Comparison of ENCODE assay signal across 16 mouse cellular contexts in the genomic region with DNA sequence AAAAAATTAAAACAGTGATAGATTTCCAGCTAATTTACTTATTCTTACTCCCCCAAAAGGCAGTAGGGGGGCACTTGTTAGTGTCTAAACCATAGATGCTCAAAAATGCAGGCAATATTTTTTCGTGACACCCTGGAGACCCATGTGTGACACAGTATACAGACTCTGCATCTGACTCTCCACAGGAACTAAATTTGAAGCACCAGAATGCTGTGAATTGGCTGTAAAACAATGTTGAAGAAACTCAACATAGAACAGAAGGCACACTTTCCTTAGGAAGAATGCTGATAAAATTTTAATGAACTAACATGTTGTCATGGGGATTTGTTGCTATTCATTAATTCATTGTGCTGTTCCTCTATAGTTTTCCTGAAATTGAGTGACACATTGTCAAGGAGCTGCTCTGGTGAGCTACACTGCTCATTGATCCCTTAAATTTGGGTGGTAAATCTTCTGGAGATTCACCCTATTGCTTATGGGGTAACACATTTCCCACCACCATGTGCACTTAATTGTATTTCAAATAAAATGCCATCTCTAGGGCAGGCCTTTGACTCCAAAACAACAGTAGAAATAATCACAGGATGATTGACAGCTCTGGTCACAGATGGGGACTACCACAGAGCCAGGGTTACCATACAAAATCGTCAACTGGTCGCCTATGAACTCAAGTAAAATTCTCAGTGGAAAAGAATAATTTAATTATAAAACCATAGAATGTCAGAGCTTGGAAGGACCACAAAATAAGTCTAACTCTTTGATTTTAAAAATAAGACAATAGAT.
DNase-seq lines count a peak whose midpoint lies in the region; ATAC-seq lines count a peak whose summit lies in the region.
"Had no signal": no experiment of that assay in that cellular context is flagged by ENCODE, and none has a peak within 500 bp of the region (broad histone marks: within the 10 kb centered on the region; RNA-seq: fewer than 3 reads in every experiment).

No protein-coding gene starts in this region.

- no peaks in the 10 kb centered on the region for H3K9me3 ChIP-seq in neural tube, embryonic 11.5 days (ENCODE audit: control insufficient read depth, low read length)
- H3K9me3 ChIP-seq in hindbrain, embryonic 14.5 days (ENCODE audit: control insufficient read depth, low read length), result no peaks in the 10 kb centered on the region
- no peaks in the 10 kb centered on the region for H3K9me3 ChIP-seq in midbrain, embryonic 16.5 days (replicated peaks; ENCODE audit: control insufficient read depth, low read length, poor library complexity, severe bottlenecking)
- H3K9me3 ChIP-seq in kidney, embryonic 14.5 days (ENCODE audit: control insufficient read depth, low read length), result no peaks in the 10 kb centered on the region
- H3K9me3 ChIP-seq in kidney, embryonic 16.5 days (ENCODE audit: low read length), result no peaks in the 10 kb centered on the region
- H3K9me3 ChIP-seq: kidney, embryonic 15.5 days; limb, embryonic 10.5 days; liver, embryonic 12.5 days had no signal

- no peaks in the 10 kb centered on the region for H3K27me3 ChIP-seq in neural tube, embryonic 11.5 days (ENCODE audit: control insufficient read depth, insufficient read depth, low read length)
- no peaks in the 10 kb centered on the region for H3K27me3 ChIP-seq in hindbrain, embryonic 14.5 days (ENCODE audit: control insufficient read depth, insufficient read depth, low read length)
- no peaks in the 10 kb centered on the region for H3K27me3 ChIP-seq in midbrain, embryonic 16.5 days (ENCODE audit: control insufficient read depth, insufficient read depth, low read depth, low read length)
- H3K27me3 ChIP-seq in kidney, embryonic 14.5 days (ENCODE audit: control insufficient read depth, insufficient read depth, low read length), result no peaks in the 10 kb centered on the region
- H3K27me3 ChIP-seq in kidney, embryonic 16.5 days (ENCODE audit: insufficient read depth, low read length), result no peaks in the 10 kb centered on the region
- H3K27me3 ChIP-seq: kidney, embryonic 15.5 days; liver, embryonic 12.5 days had no signal

- H3K9ac ChIP-seq in neural tube, embryonic 11.5 days (ENCODE audit: low read length), result no peak overlapping the region
- no peak overlapping the region for H3K9ac ChIP-seq in hindbrain, embryonic 14.5 days
- H3K9ac ChIP-seq in midbrain, embryonic 16.5 days (ENCODE audit: low read depth, low read length), result no peak overlapping the region
- H3K9ac ChIP-seq in kidney, embryonic 14.5 days (ENCODE audit: low read depth, low read length), result no peak overlapping the region
- no peak overlapping the region for H3K9ac ChIP-seq in kidney, embryonic 16.5 days (replicated peaks; ENCODE audit: low read length)
- H3K9ac ChIP-seq: kidney, embryonic 15.5 days; liver, embryonic 12.5 days; lung, embryonic 14.5 days had no signal

- 74% methylated on average over 3 of the region's 3 CpGs for WGBS in neural tube, embryonic 11.5 days
- 35% methylated on average over 3 of the region's 3 CpGs for WGBS in hindbrain, embryonic 14.5 days
- 46% methylated on average over 3 of the region's 3 CpGs for WGBS in midbrain, embryonic 16.5 days
- 77% methylated on average over 3 of the region's 3 CpGs for WGBS in kidney, embryonic 14.5 days
- 89% methylated on average over 3 of the region's 3 CpGs for WGBS in kidney, embryonic 16.5 days

- no peak overlapping the region for H3K4me3 ChIP-seq in neural tube, embryonic 11.5 days (ENCODE audit: low read depth, low read length)
- H3K4me3 ChIP-seq in hindbrain, embryonic 14.5 days (replicated peaks; ENCODE audit: low read length), result no peak overlapping the region
- no peak overlapping the region for H3K4me3 ChIP-seq in midbrain, embryonic 16.5 days (ENCODE audit: low read depth, low read length)
- H3K4me3 ChIP-seq in kidney, embryonic 14.5 days (ENCODE audit: low read length), result no peak overlapping the region
- H3K4me3 ChIP-seq in kidney, embryonic 16.5 days (ENCODE audit: low read length), result no peak overlapping the region
- H3K4me3 ChIP-seq: kidney, embryonic 15.5 days; layer of hippocampus, adult 2 months; limb, embryonic 10.5 days; liver, embryonic 12.5 days had no signal

- no peak overlapping the region for H3K27ac ChIP-seq in neural tube, embryonic 11.5 days (ENCODE audit: low read depth, low read length)
- no peak overlapping the region for H3K27ac ChIP-seq in hindbrain, embryonic 14.5 days
- no peak overlapping the region for H3K27ac ChIP-seq in midbrain, embryonic 16.5 days (ENCODE audit: low read length)
- H3K27ac ChIP-seq in kidney, embryonic 14.5 days (ENCODE audit: low read depth, low read length), result no peak overlapping the region
- H3K27ac ChIP-seq in kidney, embryonic 16.5 days (ENCODE audit: low read length), result no peak overlapping the region
- H3K27ac ChIP-seq: kidney, embryonic 15.5 days; layer of hippocampus, adult 2 months; limb, embryonic 10.5 days; liver, embryonic 12.5 days had no signal

- no peak for DNase-seq in neural tube, embryonic 11.5 days (ENCODE audit: low spot score)
- DNase-seq in neural tube, embryonic 10.5 days (ENCODE audit: extremely low spot score, low spot score), result no peak
- DNase-seq in hindbrain, embryonic 14.5 days (ENCODE audit: low spot score), result no peak
- no peak for DNase-seq in spleen, adult 12 weeks (ENCODE audit: low spot score)
- no peak for DNase-seq in lung, postnatal 4 days
- DNase-seq: adrenal gland, postnatal 36 days; cerebellum, postnatal 10 days; gastrocnemius, postnatal 14 days; lung, embryonic 14.5 days had no signal

- no peak overlapping the region for H3K4me2 ChIP-seq in neural tube, embryonic 11.5 days (ENCODE audit: low read depth)
- H3K4me2 ChIP-seq in hindbrain, embryonic 14.5 days (replicated peaks), result no peak overlapping the region
- H3K4me2 ChIP-seq in midbrain, embryonic 16.5 days (ENCODE audit: low read length), result no peak overlapping the region
- H3K4me2 ChIP-seq in kidney, embryonic 14.5 days (replicated peaks; ENCODE audit: low read depth, low read length), result no peak overlapping the region
- no peak overlapping the region for H3K4me2 ChIP-seq in kidney, embryonic 16.5 days (replicated peaks; ENCODE audit: low read depth, low read length)
- H3K4me2 ChIP-seq: kidney, embryonic 15.5 days; liver, embryonic 12.5 days; lung, embryonic 14.5 days had no signal

- no peaks in the 10 kb centered on the region for H3K4me1 ChIP-seq in neural tube, embryonic 11.5 days (ENCODE audit: control insufficient read depth, insufficient read depth, low read length)
- no peaks in the 10 kb centered on the region for H3K4me1 ChIP-seq in hindbrain, embryonic 14.5 days (replicated peaks; ENCODE audit: control insufficient read depth, insufficient read depth, low read length)
- no peaks in the 10 kb centered on the region for H3K4me1 ChIP-seq in midbrain, embryonic 16.5 days (ENCODE audit: control insufficient read depth, insufficient read depth, low read length)
- H3K4me1 ChIP-seq in kidney, embryonic 14.5 days (ENCODE audit: control insufficient read depth, insufficient read depth, low read length), result no peaks in the 10 kb centered on the region
- no peaks in the 10 kb centered on the region for H3K4me1 ChIP-seq in kidney, embryonic 16.5 days (ENCODE audit: insufficient read depth, low read length)
- H3K4me1 ChIP-seq: kidney, embryonic 15.5 days; limb, embryonic 10.5 days; liver, embryonic 12.5 days had no signal

- ATAC-seq in neural tube, embryonic 11.5 days (ENCODE audit: insufficient read depth, low FRiP score, low TSS enrichment), result peak; percentile 67
- peak; percentile 85 for ATAC-seq in hindbrain, embryonic 14.5 days (ENCODE audit: low FRiP score)
- peak; percentile 83 for ATAC-seq in midbrain, embryonic 16.5 days
- ATAC-seq in kidney, embryonic 14.5 days (ENCODE audit: low FRiP score, low TSS enrichment), result no peak
- ATAC-seq in kidney, embryonic 16.5 days (ENCODE audit: low FRiP score, low TSS enrichment), result no peak
- ATAC-seq: liver, embryonic 12.5 days had no signal

- H3K36me3 ChIP-seq in neural tube, embryonic 11.5 days (ENCODE audit: control insufficient read depth, insufficient read depth, low read length), result no peaks in the 10 kb centered on the region
- no peaks in the 10 kb centered on the region for H3K36me3 ChIP-seq in hindbrain, embryonic 14.5 days (replicated peaks; ENCODE audit: control insufficient read depth, insufficient read depth)
- no peaks in the 10 kb centered on the region for H3K36me3 ChIP-seq in midbrain, embryonic 16.5 days (ENCODE audit: control insufficient read depth, insufficient read depth, low read length)
- H3K36me3 ChIP-seq in kidney, embryonic 14.5 days (ENCODE audit: control insufficient read depth, insufficient read depth, low read length), result no peaks in the 10 kb centered on the region
- no peaks in the 10 kb centered on the region for H3K36me3 ChIP-seq in kidney, embryonic 16.5 days (ENCODE audit: insufficient read depth, low read length)
- H3K36me3 ChIP-seq: kidney, embryonic 15.5 days; limb, embryonic 10.5 days; liver, embryonic 12.5 days had no signal

Comparison
In these comparisons a context has a peak if more than half of its experiments do, and no peak if none do; other contexts are left out.
1. ATAC-seq: peak in neural tube, embryonic 11.5 days (single experiment), hindbrain, embryonic 14.5 days (single experiment) and midbrain, embryonic 16.5 days (single experiment); none in kidney, embryonic 14.5 days (single experiment) and kidney, embryonic 16.5 days (single experiment).